Mouse (Mus musculus) hematopoietic stem cell, adult 5-6 weeks (primary cell): Measurements from ENCODE around the gene Olfr374. TPM values are rescaled to one million over a fixed set of nuclear protein-coding genes. Genes with fewer than 3 reads are reported as not detected.

Experiments
- ATAC-seq, 2 experiments: fragments of 125-278 bp in 1 of 2; replicated peaks in 1 of 2; 2 replicates each; pipeline ENCODE4 v1.8.0; 2016 to 2017; ENCODE audit warnings: inconsistent platforms in 2 of 2, mild to moderate bottlenecking in 2 of 2, moderate number of reproducible peaks in 2 of 2, low read depth in 1 of 2, moderate TSS enrichment in 1 of 2; ENCODE audit not compliant: low FRiP score in 2 of 2, poor library complexity in 2 of 2, severe bottlenecking in 2 of 2, insufficient read depth in 1 of 2, low TSS enrichment in 1 of 2
- total RNA-seq: library from RNA; stranded (forward); fragments of 172-1452, 232-1000 nt; gene quantifications from 2 replicates; pipeline ENCODE4 v1.2.3, GENCODE M21; 2017

Gene Olfr374
- total RNA-seq, 1 experiment from 2014 or later = not detected

- ATAC-seq = no peak
These were observed 26.1 kb downstream of the Olfr374 start for GRCm38 (mm10) chr8:72132891-72133290.

- peak; percentile 9 to 15; a peak in 3 of 4 replicates for ATAC-seq
These were observed 26.7 kb downstream of the Olfr374 start for GRCm38 (mm10) chr8:72133507-72133906.

GRCm38 (mm10) chr8:72134756-72135445 is 28.1 kb downstream of the Olfr374 start, which contains the start of gene Tpm4:
TSS of gene Tpm4 (plus strand) at chr8:72134975.
- 0 out of 4 replicates have a peak, but pooled peaks of 1 of the 2 experiments have one; percentile 12 for ATAC-seq

GRCm38 (mm10) chr8:72135446-72136301 is 28.8 kb downstream of the Olfr374 start:
- no peak for ATAC-seq

- peak; percentile 72 to 73 for ATAC-seq
These were observed 29.6 kb downstream of the Olfr374 start for GRCm38 (mm10) chr8:72136302-72136978.

GRCm38 (mm10) chr8:72137431-72137830 is 30.6 kb downstream of the Olfr374 start:
- ATAC-seq = no peak

GRCm38 (mm10) chr8:72138456-72138855 is 31.6 kb downstream of the Olfr374 start:
- no peak for ATAC-seq

GRCm38 (mm10) chr8:72143256-72143824 is 36.5 kb downstream of the Olfr374 start:
- ATAC-seq = no peak

- ATAC-seq = peak; percentile 71 to 79; a peak in 3 of 4 replicates
These were observed 37.6 kb downstream of the Olfr374 start for GRCm38 (mm10) chr8:72144345-72144975.

- no peak for ATAC-seq
These were observed 38.7 kb downstream of the Olfr374 start for GRCm38 (mm10) chr8:72145511-72145910.

GRCm38 (mm10) chr8:72146056-72146455 is 39.2 kb downstream of the Olfr374 start:
- no peak for ATAC-seq

GRCm38 (mm10) chr8:72146556-72146955 is 39.7 kb downstream of the Olfr374 start:
- ATAC-seq = no peak

GRCm38 (mm10) chr8:72147266-72147665 is 40.4 kb downstream of the Olfr374 start:
- no peak for ATAC-seq

GRCm38 (mm10) chr8:72149056-72149455 is 42.2 kb downstream of the Olfr374 start:
- ATAC-seq = no peak

GRCm38 (mm10) chr8:72151418-72152078 is 44.7 kb downstream of the Olfr374 start:
- ATAC-seq = peak; percentile 89 to 94

- ATAC-seq = no peak
These were observed 46.5 kb downstream of the Olfr374 start for GRCm38 (mm10) chr8:72153382-72153781.

- no peak for ATAC-seq
These were observed 51.3 kb downstream of the Olfr374 start for GRCm38 (mm10) chr8:72158096-72158495.
